Mouse (Mus musculus): ENCODE results near the gene Ercc2.

- TF ChIP-seq CTCF (IDR thresholded peaks at IDR 0.05; ENCODE audit: borderline replicate concordance, control insufficient read depth, extremely low read depth, insufficient read depth, low read length, poor library complexity), result no peak
- no peak for TF ChIP-seq POLR2A (IDR thresholded peaks at IDR 0.05; ENCODE audit: control insufficient read depth, extremely low read depth, insufficient read depth, low read length, poor library complexity)
Measured at GRCm38 (mm10) chr7:19335583-19335982, 46.2 kb upstream of the Ercc2 start.
